Mouse (Mus musculus) stomach, postnatal 0 days (tissue): ENCODE data around the gene Sec23b. TPM values are rescaled to one million over a fixed set of nuclear protein-coding genes. Genes with fewer than 3 reads are reported as not detected.

Experiments used
- ATAC-seq: fragments of 200-750 bp; cut with Nextera tagmentation; 2 replicates; pipeline ENCODE4 v1.8.0; 2017; ENCODE audit not compliant: low FRiP score, low TSS enrichment
- DNase-seq: peaks from one replicate; pipeline ENCODE4 v3.0.0-alpha.2; 2016; ENCODE audit warnings: low spot score
- H3K27ac ChIP-seq: fragments of 300-500 bp; sonication (generic); replicated peaks from 2 replicates; pipeline ENCODE4 v1.5.1; 2014; ENCODE audit warnings: mild to moderate bottlenecking, control low read depth
- H3K27me3 ChIP-seq: fragments of 300-500 bp; sonication (generic); 2 replicates; pipeline ENCODE4 v1.6.1; 2014; ENCODE audit warnings: low read length; ENCODE audit not compliant: control insufficient read depth, insufficient read depth
- H3K36me3 ChIP-seq: fragments of 300-500 bp; sonication (generic); 2 replicates; pipeline ENCODE4 v1.6.1; 2014; ENCODE audit warnings: low read length, mixed read lengths; ENCODE audit not compliant: control insufficient read depth, insufficient read depth
- H3K4me1 ChIP-seq: fragments of 300-500 bp; sonication (generic); replicated peaks from 2 replicates; pipeline ENCODE4 v1.6.1; 2014; ENCODE audit warnings: antibody characterized with exemption; ENCODE audit not compliant: control insufficient read depth, insufficient read depth
- H3K4me2 ChIP-seq: fragments of 300-500 bp; sonication (generic); replicated peaks from 2 replicates; pipeline ENCODE4 v1.6.1; 2014; ENCODE audit warnings: low read depth, mild to moderate bottlenecking, control low read depth, moderate library complexity
- H3K4me3 ChIP-seq: fragments of 300-500 bp; sonication (generic); 2 replicates; pipeline ENCODE4 v1.5.1; 2014; ENCODE audit warnings: low read depth, low read length, control low read depth
- H3K9ac ChIP-seq: fragments of 300-500 bp; sonication (generic); 2 replicates; pipeline ENCODE4 v1.6.1; 2014; ENCODE audit warnings: mild to moderate bottlenecking, low read length, control low read depth, mixed read lengths
- H3K9me3 ChIP-seq: fragments of 300-500 bp; sonication (generic); 2 replicates; pipeline ENCODE4 v1.6.1; 2016; ENCODE audit warnings: low read length; ENCODE audit not compliant: control insufficient read depth
- CTCF ChIP-seq: IDR thresholded peaks from 2 replicates; pipeline ENCODE4 v1.5.1; 2016; ENCODE audit warnings: antibody characterized with exemption, low read depth, mild to moderate bottlenecking, moderate library complexity
- EP300 ChIP-seq: optimal IDR thresholded peaks from 2 replicates; pipeline ENCODE3; 2016; ENCODE audit warnings: antibody characterized with exemption
- WGBS: fragments of 180-500 bp; shearing (Covaris S2); extraction: QIAGEN DNeasy Blood & Tissue Kit; methylation state at CpG from one replicate; pipeline ENCODE4 v1.1.7; 2014; 5-methylcytosine and 5-hydroxymethylcytosine counted together
- polyA plus RNA-seq: library from polyadenylated mRNA; unstranded; fragments of >200 nt; fragmentation: Nextera tagmentation; extraction: Ambion mirVana; gene quantifications from 2 replicates; pipeline ENCODE4 v1.2.1, GENCODE M21; 2015

The Sec23b gene
- polyA plus RNA-seq, 1 experiment from 2014 or later: 74.5 TPM

DNA sequence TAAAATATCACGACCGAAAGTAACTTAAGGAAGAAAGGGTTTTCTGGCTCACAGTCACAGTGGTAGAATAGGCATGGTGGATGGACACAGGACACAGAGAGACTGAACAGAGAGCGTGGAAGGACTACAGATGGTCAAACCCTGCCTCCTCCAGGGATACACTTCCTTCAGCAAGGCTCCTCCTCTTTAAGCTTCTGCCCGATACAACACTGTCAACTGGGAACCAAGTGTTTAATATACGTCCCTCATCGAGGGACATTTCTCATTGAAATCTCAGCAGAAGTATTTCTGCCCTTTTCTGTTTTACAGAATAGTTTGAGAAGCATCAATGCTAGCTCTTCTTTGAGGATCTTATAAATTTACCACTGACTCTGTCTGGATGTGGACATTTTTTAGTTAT is 57.9 kb downstream of the Sec23b start:
- H3K27ac ChIP-seq: no peak overlapping the region
- no peaks in the 10 kb centered on the region for H3K9me3 ChIP-seq
- H3K4me1 ChIP-seq: no peaks in the 10 kb centered on the region
- no peak overlapping the region for H3K4me3 ChIP-seq
- no peak overlapping the region for H3K9ac ChIP-seq
- DNase-seq (no peak), ATAC-seq (no peak)
- TF ChIP-seq EP300 (no peak), CTCF (no peak)
- no peaks in the 10 kb centered on the region for H3K36me3 ChIP-seq
- H3K27me3 ChIP-seq: no peaks in the 10 kb centered on the region
- WGBS: 87% methylated on average over 6 of the region's 6 CpGs
- H3K4me2 ChIP-seq: no peak overlapping the region

DNA sequence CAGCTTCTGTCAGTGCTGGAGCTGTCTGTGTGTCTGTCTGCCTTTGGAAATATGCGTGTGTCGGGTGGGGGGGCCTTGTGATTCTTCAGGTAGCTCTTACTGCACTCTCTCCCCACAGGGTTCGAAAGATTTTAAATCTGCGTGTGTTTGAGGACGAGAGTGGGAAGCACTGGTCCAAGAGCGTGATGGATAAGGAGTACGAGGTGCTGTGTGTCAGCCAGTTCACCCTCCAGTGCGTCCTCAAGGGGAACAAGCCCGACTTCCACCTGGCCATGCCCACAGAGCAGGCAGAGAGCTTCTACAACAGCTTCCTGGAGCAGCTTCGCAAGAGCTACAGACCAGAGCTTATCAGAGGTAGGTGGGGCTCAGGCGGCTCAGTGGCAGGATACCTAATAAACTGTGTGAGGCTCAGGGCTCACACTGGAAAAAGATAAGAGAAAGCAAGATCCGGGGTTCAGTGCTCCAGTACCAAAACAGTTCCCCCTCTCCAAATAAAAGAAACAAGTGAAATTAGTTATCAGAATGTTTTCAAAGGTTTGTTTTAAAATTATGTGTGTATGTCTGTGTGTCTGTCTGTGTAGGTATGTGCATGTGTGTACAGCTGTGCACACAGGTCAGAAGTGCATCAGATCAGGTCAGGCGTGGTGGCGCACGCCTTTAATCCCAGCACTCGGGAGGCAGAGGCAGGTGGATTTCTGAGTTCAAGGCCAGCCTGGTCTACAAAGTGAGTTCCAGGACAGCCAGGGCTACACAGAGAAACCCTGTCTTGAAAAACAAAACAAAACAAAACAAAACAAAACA is 61.2 kb downstream of the Sec23b start:
- H3K36me3 ChIP-seq: no peaks in the 10 kb centered on the region
- WGBS: 76% methylated on average over 16 of the region's 16 CpGs
- no peak for DNase-seq
- no peak overlapping the region for H3K27ac ChIP-seq
- H3K9me3 ChIP-seq: no peaks in the 10 kb centered on the region
- TF ChIP-seq EP300: no peak
- TF ChIP-seq CTCF: no peak
- ATAC-seq: 0 out of 2 replicates have a peak, but pooled peaks have one; percentile 45
- no peak overlapping the region for H3K9ac ChIP-seq
- no peak overlapping the region for H3K4me3 ChIP-seq
- no peaks in the 10 kb centered on the region for H3K27me3 ChIP-seq
- no peak overlapping the region for H3K4me2 ChIP-seq
- no peaks in the 10 kb centered on the region for H3K4me1 ChIP-seq

DNA sequence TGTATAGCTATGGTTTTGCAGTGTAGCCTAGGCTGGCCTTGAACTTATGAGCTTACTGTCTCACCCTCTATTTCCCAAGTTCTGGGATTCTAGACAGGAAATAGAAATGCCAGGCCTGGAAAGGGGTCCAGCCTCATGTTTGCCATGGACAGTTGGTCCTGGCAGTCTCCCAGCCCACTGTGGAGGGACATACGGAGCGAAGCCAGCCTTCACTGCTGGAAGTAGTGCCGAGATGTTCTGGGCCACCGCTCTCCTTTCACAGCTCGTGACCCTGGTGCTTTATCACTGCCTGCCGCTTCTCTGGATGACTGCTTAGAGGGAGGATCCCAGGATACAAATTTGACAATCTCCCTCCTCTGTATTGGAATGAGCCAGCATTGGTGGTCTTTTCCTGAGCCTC is 65.5 kb downstream of the Sec23b start:
- TF ChIP-seq CTCF (no peak), EP300 (no peak)
- H3K36me3 ChIP-seq: no peaks in the 10 kb centered on the region

DNA sequence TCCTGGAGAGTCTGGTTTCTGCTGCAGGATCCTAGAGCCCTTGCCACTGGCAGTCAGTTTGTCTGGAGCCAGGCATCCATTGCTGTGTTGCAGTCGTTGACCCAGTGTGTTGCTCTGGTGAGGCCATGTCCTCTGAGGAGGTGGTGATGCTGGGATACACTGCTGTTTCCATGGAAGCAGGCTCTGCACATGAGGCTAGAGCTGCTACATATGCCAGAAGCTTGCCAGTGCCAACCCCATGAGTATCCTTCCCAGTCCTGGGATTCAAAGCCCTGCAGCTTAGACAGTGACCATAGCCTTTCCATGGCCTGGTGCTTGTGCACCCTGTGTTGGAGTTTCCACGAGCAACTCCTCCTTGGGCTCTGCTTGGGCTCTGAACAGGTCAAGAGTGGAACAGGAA is 77.5 kb downstream of the Sec23b start:
- TF ChIP-seq EP300 (no peak), CTCF (no peak)
- 89% methylated on average over 2 of the region's 2 CpGs for WGBS
- DNase-seq: no peak
- ATAC-seq: no peak
- H3K9ac ChIP-seq: no peak overlapping the region
- no peaks in the 10 kb centered on the region for H3K9me3 ChIP-seq
- H3K4me3 ChIP-seq: no peak overlapping the region
- H3K4me2 ChIP-seq: no peak overlapping the region
- H3K27ac ChIP-seq: no peak overlapping the region
- H3K27me3 ChIP-seq: no peaks in the 10 kb centered on the region
- no peaks in the 10 kb centered on the region for H3K4me1 ChIP-seq
- no peaks in the 10 kb centered on the region for H3K36me3 ChIP-seq

More for the DNA sequence above, 65.5 kb downstream of the Sec23b start:
- Histone ChIP-seq H3K4me3 (no peak overlapping the region), H3K4me1 (no peaks in the 10 kb centered on the region), H3K4me2 (no peak overlapping the region), H3K27ac (no peak overlapping the region), H3K9me3 (no peaks in the 10 kb centered on the region), H3K9ac (no peak overlapping the region), H3K27me3 (no peaks in the 10 kb centered on the region)
- no peak for DNase-seq
- WGBS: 90% methylated on average over 6 of the region's 6 CpGs
- no peak for ATAC-seq

DNA sequence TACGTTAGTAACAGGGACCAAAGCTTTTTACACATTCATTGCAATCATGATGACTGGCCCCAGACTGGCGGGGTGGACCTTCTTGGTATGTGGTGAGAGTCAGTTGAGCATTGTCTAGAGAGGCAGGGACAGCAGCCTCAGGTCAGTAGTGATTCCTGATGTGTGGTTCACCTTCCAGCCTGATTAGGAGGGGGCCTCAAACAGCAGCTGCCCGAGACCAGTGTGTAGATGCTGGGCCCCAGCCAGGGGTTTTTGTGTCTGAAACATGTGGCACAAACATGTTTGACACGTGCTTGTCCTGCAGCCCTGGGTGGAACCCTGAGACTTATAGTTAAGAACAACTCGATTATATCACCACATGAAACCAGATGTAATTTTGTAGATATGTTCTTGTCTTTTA is 78.2 kb downstream of the Sec23b start:
- 65% methylated on average over 5 of the region's 5 CpGs for WGBS
- Histone ChIP-seq H3K36me3 (no peaks in the 10 kb centered on the region), H3K4me2 (no peak overlapping the region), H3K4me1 (no peaks in the 10 kb centered on the region), H3K4me3 (no peak overlapping the region), H3K27ac (no peak overlapping the region), H3K9me3 (no peaks in the 10 kb centered on the region), H3K27me3 (no peaks in the 10 kb centered on the region), H3K9ac (no peak overlapping the region)
- ATAC-seq (no peak), DNase-seq (no peak)
- TF ChIP-seq EP300 (no peak), CTCF (no peak)

DNA sequence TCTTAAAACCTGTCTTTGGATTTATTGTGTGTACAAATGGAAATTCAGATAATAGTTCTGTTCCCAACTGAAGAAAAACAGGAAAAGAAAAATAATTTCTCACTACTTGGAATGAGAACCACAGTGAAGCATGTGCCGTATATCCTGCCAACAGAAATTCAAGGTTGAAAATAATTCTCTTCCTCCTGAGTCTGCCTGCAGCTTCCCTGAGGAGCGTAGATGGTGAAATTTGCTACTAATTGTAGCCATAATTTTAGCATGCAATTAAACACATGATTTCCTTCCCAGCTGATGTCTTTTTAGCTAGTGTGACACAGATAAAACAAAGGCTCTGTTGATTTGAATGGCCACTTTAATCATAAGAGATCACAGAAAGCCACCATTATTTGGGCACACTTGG is 78.7 kb downstream of the Sec23b start:
- Histone ChIP-seq H3K9me3 (no peaks in the 10 kb centered on the region), H3K4me2 (no peak overlapping the region), H3K4me3 (no peak overlapping the region), H3K27me3 (no peaks in the 10 kb centered on the region), H3K9ac (no peak overlapping the region), H3K27ac (no peak overlapping the region), H3K4me1 (no peaks in the 10 kb centered on the region), H3K36me3 (no peaks in the 10 kb centered on the region)
- no peak for TF ChIP-seq CTCF
- no peak for TF ChIP-seq EP300
- DNase-seq (no peak), ATAC-seq (no peak)
- 70% methylated on average over 2 of the region's 2 CpGs for whole genome bisulfite sequencing
